Mouse (Mus musculus) adrenal gland, postnatal 14 days (tissue): ENCODE measurements around the gene Sesn3. TPM values are rescaled to one million over a fixed set of nuclear protein-coding genes. Genes with fewer than 3 reads are reported as not detected.
"Not testable (repeated sequence)": the region's sequence is repeated elsewhere in the genome, so short reads cannot be mapped to it uniquely, and the experiment has no call there.

Experiments
- DNase-seq: peaks from one replicate; pipeline ENCODE4 v3.0.0; 2021; ENCODE audit warnings: mixed read lengths
- long read RNA-seq, 2 experiments: library from polyadenylated mRNA; stranded (forward); transcript quantifications; one replicate each; pipeline ENCODE4 v2.0.0; 2021
- total RNA-seq: library from RNA; stranded (reverse); gene quantifications from 2 replicates; pipeline ENCODE4 v1.2.3, GENCODE M21; 2021

The Sesn3 gene
- 41.2 and 45.3 TPM in 2 replicates for total RNA-seq
- long read RNA-seq, experiment 1, full-length matches to known transcripts: 3 of 5 reads
- long read RNA-seq, experiment 1, partial matches to known transcripts: 0 of 5 reads
- long read RNA-seq, experiment 1, other reads (novel, unspliced or antisense): 2 of 5 reads
- long read RNA-seq, experiment 2, full-length matches to known transcripts: 4 of 8 reads
- long read RNA-seq, experiment 2, partial matches to known transcripts: 1 of 8 reads
- long read RNA-seq, experiment 2, other reads (novel, unspliced or antisense): 3 of 8 reads

DNA sequence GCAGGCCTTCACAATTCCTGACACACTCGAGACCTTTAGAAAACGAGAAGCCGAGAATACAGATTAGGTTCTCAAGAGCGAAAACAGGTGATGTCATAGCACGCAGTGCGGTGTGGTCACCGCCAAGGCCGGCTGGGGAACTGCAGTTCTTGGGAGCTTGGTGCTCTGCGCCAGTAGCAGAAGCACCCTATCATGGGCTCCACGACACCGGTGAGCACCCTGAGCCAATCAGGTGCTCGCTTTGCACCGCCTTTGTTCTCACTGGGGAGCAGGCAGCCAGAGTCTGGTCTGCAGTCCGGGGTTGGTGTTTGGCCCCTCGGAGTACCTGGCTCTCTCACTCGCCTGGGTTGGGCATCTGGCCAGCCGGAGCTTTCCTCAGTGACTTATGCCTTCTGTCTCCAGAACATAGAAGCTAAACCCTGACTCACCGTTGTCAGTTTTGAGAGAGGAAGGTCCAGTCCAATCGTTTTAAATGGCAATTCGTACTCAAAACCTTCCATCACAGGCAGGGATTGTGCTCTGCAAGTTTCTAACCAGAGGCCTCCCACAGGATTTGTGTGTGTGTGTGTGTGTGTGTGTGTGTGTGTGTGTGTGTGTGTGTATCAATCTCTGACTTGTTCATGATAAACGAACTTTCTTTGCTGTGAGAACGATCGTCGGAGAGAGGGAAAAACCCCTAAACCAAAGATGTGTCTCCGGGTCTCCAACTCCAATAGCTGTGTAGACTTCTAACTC, at the start of gene Sesn3:
Gene Sesn3 (plus strand): TSS at position 82 of the 735 bp plus-strand sequence.
- peak; percentile 91 for DNase-seq

- DNase-seq: not testable (repeated sequence)
Measured at GRCm38 (mm10) chr9:14227086-14227485, 47.8 kb upstream of the Sesn3 start.

- no peak for DNase-seq
Measured at GRCm38 (mm10) chr9:14233702-14234373, 41.0 kb upstream of the Sesn3 start.

- DNase-seq: no peak
Measured at GRCm38 (mm10) chr9:14235286-14235685, 39.6 kb upstream of the Sesn3 start.

GRCm38 (mm10) chr9:14241003-14241402, 33.9 kb upstream of the Sesn3 start:
- DNase-seq: not testable (repeated sequence)

- DNase-seq: no peak
Measured at GRCm38 (mm10) chr9:14242308-14242707, 32.6 kb upstream of the Sesn3 start.

DNA sequence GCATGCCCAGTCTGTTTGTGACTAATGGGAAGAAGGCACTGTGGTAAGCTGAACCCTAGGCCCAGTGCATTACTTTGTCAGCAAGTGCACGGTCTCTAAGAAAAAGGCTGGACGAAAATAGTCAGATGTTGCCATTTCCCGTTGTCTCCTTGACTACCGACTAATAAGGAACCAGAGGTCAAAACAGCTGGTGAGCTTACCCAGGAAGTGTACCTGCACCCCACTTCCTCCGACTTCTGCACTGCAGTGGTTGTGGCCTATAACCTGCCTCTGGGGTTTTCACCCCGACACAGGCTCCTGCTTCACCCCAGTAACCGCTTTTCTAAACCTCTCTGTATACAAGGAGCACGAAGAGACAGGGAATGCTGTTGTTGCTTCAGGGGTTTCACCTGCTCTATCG, 30.3 kb upstream of the Sesn3 start:
- DNase-seq: no peak

DNA sequence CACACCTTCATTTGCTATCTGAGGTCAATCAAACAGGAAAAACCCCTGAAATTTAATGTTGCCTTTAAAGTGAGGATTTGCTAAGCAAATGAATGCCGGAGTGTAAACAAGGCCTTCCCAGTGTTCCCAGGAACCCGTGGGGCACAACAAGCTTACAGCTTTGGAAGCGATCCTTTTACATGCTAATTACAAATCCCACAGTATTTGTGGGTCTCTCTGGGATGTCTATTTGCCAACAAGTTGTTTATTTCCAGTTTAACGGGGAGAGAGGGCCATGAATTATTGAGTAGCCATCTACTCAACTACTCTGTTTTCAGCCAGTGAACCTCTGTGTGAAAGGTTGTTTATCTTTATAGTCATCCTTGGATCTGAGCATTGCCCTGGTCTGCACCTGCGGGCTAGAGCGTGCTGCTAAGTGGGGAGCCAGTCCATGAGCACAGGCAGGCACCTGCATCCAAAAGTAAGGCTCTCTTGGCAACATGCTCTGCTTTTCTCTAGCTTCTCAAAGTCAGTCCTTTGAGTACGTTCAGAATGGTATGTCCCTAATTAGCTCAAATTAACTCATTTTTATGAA, 29.8 kb upstream of the Sesn3 start:
- DNase-seq: no peak

GRCm38 (mm10) chr9:14246016-14246799, 28.7 kb upstream of the Sesn3 start:
- DNase-seq: peak; percentile 45

- no peak for DNase-seq
Measured at GRCm38 (mm10) chr9:14247480-14248208, 27.2 kb upstream of the Sesn3 start.

DNA sequence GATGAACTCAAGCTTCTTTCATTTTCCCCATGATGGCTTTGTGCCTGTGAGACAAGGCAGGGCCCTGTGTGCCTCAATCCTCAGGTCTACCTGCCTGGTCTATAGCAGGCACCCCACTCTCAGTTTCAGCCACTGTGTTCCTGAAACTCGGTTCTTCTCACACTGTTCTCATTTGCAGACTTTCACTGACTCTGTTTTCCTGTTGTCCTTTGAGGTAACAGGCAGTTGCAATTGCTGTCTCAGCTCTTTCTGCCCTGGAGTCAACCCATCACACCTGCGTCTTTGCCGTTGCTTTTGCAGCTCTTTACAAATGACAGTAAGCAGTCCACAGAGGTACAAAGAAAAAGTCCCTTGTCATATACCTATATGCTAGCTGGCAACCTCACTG, 26.7 kb upstream of the Sesn3 start:
- DNase-seq: no peak

DNA sequence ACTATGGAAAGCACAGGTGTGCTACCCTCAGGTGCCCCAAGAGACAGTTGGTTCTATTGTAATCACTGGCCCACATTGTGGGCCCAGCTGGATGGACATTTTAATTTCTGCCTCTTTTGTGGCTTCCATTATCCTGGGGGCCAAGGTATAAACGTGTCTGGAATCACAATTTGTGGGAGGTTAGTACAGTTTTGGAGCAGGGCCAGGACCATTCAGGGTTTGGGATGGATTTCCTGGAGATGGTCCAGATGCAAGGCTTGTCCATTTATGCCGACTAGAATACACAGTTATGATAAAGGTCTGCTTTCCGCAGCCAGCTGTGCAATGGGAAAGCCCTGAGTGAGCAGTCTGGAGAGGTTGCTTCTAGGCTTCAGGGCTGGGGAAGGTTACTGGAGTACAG, 13.7 kb upstream of the Sesn3 start:
- DNase-seq: no peak

GRCm38 (mm10) chr9:14262568-14262972, 12.3 kb upstream of the Sesn3 start:
- DNase-seq: no peak

DNA sequence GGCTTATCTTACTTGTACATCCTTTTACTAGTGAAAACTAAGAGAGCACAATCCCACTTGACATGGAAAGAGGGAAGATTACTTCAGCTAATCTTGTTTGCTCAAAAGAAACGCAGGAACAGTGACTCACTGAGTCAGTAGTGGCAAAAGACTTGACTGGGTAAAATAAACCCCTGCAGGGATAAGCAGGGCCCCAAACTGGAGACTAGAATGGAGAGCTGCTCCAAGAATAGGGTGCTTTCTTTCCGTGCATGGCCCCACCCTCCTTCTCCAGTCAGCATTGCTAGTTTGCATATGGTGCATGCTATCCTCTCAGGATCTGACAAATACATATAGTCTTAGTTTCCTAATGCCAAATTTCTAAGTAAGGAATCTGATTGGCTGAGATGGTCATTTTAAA, 8.4 kb upstream of the Sesn3 start:
- no peak for DNase-seq

DNA sequence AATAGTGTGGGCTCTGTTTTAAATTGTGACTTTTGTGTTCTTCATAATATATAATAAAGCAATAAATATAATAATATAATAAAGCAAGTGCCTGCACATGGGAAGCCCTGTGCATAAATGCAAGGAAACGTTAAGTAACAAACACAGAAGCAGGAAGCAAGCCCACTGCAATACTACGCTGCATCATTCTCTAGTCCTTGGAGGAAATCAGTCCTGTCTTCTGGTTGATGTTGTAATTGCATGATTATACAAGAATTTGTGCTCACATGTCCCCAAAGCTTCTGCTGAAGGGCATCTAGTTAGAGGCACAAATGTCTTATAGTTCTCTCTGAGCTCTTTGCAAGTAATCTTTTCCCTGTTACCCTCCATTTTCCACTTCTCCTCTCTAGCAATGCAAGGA, 6.3 kb upstream of the Sesn3 start:
- no peak for DNase-seq

GRCm38 (mm10) chr9:14272921-14273320, 1.9 kb upstream of the Sesn3 start:
- DNase-seq: no peak

DNA sequence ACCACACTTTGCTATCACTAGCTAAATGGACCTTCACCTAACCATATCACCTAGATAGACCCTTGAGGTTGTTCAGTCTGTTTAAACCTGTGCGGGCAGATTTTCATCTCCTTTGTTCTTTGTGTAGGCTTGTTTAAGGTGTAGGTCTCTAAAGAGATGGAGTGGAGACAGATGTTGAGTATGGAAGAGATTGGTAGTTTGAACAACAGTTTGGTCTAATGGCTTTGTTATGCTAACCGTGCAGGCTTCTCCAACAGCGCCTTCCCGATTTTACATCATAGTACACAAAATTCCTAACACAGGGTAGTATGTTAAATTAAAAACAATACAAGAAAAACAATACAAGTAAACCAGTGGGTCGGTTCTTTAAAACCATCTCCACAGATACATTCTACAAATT, 281 bp upstream of the Sesn3 start:
- no peak for DNase-seq

GRCm38 (mm10) chr9:14275792-14276480, 1.1 kb downstream of the Sesn3 start:
- DNase-seq: peak; percentile 99

DNA sequence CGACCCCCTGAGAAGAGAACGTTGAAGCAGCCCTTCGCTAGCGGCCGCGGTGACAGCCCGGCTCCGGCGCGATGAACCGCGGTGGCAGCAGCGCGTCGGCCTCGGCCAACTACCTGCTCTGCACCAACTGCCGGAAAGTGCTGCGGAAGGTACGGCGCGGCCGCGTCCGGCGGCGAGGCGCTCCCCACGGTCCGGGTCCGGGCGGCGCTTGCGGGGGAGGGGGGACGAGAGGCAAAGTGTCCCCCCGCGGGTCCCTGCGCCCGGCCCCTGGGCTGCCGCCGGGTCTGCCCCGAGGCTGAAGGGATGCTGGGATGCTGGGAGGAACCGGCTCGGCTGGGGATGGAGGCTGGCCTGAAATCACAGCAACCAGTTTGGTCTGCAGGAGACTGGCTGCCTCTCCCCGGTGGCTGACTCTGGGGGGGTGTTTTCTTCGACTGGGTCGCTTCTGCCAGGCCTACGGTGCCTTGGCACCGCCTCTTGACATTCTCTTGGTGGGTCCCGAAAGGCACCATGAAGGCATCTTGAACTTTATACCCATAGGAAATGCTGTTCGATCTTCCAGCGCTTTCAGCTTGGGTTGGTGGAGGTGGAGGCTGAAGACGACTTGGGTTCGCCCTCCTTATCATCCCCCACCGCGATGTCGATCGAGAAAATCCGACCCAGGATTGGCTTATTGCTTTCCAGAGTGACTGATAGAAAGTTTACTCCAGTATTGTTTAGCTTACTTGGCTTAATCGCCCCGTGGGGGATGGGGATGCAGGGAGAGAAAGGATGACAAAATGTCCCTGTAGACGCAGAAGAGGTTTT, 1.8 kb downstream of the Sesn3 start:
- peak; percentile 81 for DNase-seq
